Mouse (Mus musculus) spleen, adult 2 months (tissue): ENCODE measurements at regions not wholly inside any gene's neighbourhood (a gene's known extent, or its start where the extent isn't known, plus 50 kb on each side); places are given as distances from the start of the nearest gene placed in this dataset.

Source experiments
- CTCF ChIP-seq: fragments of 200-500 bp; IDR thresholded peaks from 2 replicates; pipeline ENCODE4 v1.5.1; 2011; ENCODE audit warnings: mild to moderate bottlenecking, inconsistent platforms; ENCODE audit not compliant: insufficient read depth, insufficient read length, insufficient replicate concordance; ENCODE audit errors: extremely low read depth
- POLR2A ChIP-seq: fragments of 200-500 bp; IDR thresholded peaks from 2 replicates; pipeline ENCODE4 v1.6.1; 2011; ENCODE audit warnings: low read depth, low read length, inconsistent platforms

DNA sequence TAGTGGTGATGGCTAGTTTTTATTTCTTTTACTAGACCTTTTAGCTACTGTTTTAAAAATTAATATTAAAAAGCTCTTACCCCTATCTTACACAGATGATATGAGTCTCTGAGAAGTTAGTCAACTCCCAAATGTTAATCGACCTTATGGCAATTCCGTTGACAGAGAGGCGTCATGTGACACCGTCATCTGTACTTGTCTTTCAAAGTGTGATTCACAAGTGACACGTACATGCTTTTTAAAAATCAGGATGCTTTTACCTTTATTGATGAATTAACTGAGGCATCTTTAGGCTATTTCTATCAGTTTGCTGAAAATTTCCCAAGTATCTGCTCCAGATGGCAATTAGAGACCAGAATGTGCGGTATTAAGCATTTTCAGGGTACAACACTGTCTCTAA lies 573.9 kb downstream of the Gm19410 start:
- TF ChIP-seq CTCF (no peak), POLR2A (no peak)
